Mouse (Mus musculus): ENCODE results near the gene Gm4064. TPM values are rescaled to one million over a fixed set of nuclear protein-coding genes. Genes with fewer than 3 reads are reported as not detected.
"Not testable (repeated sequence)": the region's sequence is repeated elsewhere in the genome, so short reads cannot be mapped to it uniquely, and the experiment has no call there.

The Gm4064 gene
- polyA plus RNA-seq (2015; fragmentation: Nextera tagmentation; extraction: Ambion mirVana) = not detected in 2 replicates

GRCm38 (mm10) chrY:2796105-2796504, at the start of gene Gm4064:
TSS of gene Gm4064 (minus strand) at chrY:2796205.
- not testable (repeated sequence) for H3K27me3 ChIP-seq; H3K36me3 ChIP-seq; H3K27ac ChIP-seq; H3K4me3 ChIP-seq; H3K4me2 ChIP-seq (replicated peaks); H3K9me3 ChIP-seq; H3K4me1 ChIP-seq; ATAC-seq (ENCODE audit: low FRiP score, low read depth); H3K9ac ChIP-seq
- no CpG with 5 or more reads among the region's 8 CpGs for WGBS

- no CpG with 5 or more reads among the region's 9 CpGs for WGBS
- not testable (repeated sequence) for H3K4me1 ChIP-seq; H3K27ac ChIP-seq; H3K4me3 ChIP-seq; H3K9me3 ChIP-seq; H3K36me3 ChIP-seq; H3K4me2 ChIP-seq (replicated peaks); ATAC-seq (ENCODE audit: low FRiP score, low read depth); H3K27me3 ChIP-seq; H3K9ac ChIP-seq
Measured at GRCm38 (mm10) chrY:2830380-2830779, 34.4 kb upstream of the Gm4064 start, which contains the start of the genes Rbmy and Gm10256. TSS of gene Rbmy (plus strand) at chrY:2830680. TSS of gene Gm10256 (plus strand) at chrY:2830699.

Other genes with a start within 250 kb of the Gm4064 start
- not detected in 2 replicates for gene H2al2c, start 197.1 kb downstream of the Gm4064 start, polyA plus RNA-seq (2015; fragmentation: Nextera tagmentation; extraction: Ambion mirVana)
- not detected in 2 replicates for gene Sry, start 132.5 kb downstream of the Gm4064 start, polyA plus RNA-seq (2015; fragmentation: Nextera tagmentation; extraction: Ambion mirVana)
- gene H2al2b, start 75.5 kb downstream of the Gm4064 start, polyA plus RNA-seq (2015; fragmentation: Nextera tagmentation; extraction: Ambion mirVana) = not detected in 2 replicates
- gene Rbmy, start 34.5 kb upstream of the Gm4064 start, polyA plus RNA-seq (2015; fragmentation: Nextera tagmentation; extraction: Ambion mirVana) = not detected in 2 replicates
- not detected in 2 replicates for gene Gm10256, start 34.5 kb upstream of the Gm4064 start, polyA plus RNA-seq (2015; fragmentation: Nextera tagmentation; extraction: Ambion mirVana)
- gene Gm10352, start 104.8 kb upstream of the Gm4064 start, polyA plus RNA-seq (2015; fragmentation: Nextera tagmentation; extraction: Ambion mirVana) = 0.09 TPM in 1 of 2 replicates, not detected in the other
- not detected in 2 replicates for gene Gm29289, start 136.4 kb upstream of the Gm4064 start, polyA plus RNA-seq (2015; fragmentation: Nextera tagmentation; extraction: Ambion mirVana)

Measured in limb, embryonic 13.5 days (tissue).